Mouse (Mus musculus): ENCODE data around the gene Smg5.
"Not testable (repeated sequence)": the region's sequence is repeated elsewhere in the genome, so short reads cannot be mapped to it uniquely, and the experiment has no call there.

Gene Smg5

DNA sequence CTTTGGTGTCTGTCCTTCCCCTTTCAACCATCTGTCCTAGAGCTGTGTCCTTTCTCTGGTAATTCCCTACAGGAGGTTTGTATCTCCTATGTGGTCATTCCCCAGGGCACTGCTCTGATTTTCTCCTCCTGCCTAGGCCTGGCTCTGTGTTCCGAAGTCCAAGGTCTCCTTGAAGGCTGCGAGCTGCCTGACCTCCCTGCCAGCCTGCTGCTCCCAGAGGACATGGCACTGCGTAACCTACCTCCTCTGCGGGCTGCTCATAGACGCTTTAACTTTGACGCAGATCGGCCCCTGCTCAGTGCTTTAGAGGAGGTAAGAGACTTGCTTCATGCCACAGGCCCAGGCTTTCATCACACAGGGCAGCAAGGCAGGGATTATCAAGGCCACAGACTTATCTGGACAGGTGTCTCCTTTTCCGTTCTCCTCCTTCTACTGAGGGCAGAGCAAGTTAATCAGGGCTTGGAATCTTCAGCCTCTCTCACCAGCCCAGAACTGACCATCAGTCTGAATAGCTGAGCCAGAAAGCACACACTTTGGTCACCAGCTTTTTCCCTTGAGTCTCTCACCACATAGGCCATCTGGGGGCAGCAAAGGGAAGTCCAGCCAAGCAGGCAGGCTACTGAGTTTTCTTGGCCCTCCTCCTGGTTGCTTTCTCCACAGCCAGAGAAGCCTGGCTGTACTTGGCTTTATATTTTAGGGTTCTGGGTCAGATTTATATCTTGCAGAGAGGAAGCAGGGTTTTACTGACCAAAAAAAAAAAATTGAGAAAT lies 18.5 kb downstream of the Smg5 start:
- DNase-seq: peak; percentile 54

DNA sequence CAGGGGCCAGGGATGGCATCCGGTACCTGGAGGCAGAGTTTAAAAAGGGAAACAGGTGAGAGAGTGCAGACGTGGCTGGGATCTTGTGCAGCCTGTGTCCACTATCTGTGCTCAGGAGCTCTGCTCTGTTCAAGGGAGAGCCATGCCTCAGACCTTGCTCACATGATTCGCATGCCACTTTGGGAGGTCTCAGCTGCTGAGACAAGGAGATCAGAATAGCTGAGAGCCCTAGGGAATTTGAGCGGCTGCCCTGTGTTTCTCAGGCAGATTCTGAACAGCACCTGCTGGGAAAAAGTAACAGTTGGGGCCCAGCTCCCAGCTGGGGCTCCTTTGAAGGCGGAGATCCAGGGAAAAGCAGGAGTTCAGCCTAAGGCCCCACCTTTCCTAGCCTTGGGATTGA lies 23.5 kb downstream of the Smg5 start:
- DNase-seq: no peak

DNA sequence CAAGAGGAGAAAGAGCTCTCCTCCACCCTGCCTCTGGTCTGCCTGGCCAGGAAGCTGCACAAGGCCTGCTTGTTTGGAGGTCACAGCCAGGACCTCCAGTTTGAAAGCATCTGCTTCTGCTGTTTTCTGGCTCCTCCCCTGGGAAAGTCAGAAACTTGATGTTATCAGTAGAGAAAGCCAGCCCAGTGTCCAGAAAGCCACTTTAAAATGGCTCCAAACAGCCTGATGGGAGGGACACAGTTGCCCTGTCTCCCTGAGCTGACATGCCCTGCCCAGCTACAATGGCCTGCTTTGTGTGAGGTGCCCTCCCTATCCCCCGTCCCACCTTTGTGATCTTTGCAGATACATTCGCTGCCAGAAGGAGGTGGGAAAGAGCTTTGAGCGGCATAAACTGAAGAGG lies 23.9 kb downstream of the Smg5 start:
- DNase-seq: no peak

DNA sequence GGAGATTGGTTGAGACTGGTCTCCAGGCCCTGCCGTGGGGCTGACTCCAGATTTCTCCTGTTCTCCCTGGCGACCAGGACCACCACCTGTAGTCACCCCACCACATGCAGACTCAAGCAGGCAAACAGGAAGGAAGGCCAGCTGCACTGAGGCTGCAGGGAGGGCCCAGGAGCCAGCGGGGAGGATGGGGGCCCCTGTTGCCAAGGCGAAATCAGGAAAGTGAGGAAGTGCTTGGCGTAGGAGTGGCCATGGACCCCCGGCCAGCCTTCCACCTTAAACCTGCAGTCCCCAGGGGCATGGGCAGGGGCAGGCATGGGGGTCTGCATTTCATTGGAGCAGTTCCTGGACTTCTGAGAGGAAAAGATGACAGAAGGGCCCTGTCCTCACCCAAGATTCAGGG lies 25.0 kb downstream of the Smg5 start:
- DNase-seq: no peak

DNA sequence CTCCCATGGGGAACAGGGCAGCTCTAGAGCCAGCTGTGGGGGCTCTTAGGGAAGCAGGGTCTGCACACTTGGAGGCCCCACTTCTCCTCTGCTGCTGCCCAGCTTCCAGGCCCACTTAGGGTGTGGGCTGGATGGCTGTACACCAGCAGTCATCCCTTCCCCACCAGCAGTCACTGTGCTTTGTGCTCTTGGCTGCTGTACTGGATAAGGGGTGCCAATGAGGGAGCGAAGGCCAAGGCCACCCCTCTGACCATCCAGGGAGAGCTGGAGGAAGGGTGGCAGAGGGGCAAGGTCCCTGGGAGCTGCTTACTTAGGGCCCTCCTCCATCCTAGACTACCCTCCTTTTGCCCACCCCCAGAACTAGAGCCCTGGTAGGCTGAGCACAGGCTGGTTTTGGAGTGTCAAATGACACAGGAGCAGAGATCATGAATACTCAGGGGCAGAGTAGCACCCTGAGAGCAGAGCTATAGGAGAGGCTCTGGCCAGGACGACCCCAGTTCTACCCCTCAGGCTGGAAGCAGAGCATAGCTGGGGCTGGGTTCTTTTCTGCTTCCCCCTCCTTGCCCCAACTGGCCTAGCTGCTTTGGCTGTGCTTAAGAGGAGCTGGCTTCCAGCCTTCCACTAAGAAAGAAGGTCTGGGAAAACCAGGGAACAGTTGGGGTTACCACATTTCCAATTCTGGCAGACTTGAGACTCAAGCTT lies 25.7 kb downstream of the Smg5 start:
- DNase-seq: no peak

DNA sequence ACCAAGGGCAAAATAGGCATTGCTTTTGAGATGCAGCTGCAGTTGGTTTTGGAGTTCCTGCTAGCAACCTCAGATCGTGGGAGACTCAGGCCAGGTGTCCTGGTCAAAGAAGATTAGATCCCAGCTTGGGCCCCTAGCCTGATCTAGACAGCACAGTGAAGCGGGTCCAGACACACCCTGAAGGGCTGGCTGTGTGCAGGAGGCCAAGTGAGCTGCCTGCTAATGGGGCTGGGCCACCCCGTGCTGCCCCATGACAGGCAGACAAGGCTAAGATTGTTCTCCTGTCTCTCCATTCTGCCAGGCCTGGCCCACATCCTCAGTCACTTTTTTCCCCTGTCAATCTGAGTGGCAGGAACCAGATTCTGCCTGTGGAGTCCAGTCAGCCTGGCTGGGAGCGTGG lies 27.6 kb downstream of the Smg5 start:
- no peak for DNase-seq

DNA sequence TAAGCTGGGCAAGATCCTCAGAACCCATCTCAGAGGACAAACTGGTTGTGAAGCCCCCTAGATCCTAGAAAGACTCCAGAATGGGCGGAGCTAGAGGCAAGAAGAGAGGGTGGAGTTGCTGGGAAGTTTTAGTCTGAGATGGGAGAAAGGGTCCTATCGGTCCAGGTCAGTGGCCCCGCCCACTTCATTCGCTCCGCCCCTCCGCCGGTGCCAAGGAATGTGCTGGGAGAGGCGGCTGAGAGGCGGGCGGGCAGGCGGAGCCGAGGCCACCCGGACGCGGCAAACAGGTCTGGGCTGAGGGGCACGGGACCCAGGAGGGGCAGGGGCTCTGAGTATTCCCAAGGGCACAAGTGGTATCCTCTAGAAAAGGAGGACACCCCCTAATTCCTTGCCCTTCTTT lies 28.3 kb downstream of the Smg5 start, which contains the start of gene Paqr6:
Gene Paqr6, plus strand, starts transcription at position 248 of the 400 bp plus-strand sequence.
- DNase-seq: peak; percentile 74

DNA sequence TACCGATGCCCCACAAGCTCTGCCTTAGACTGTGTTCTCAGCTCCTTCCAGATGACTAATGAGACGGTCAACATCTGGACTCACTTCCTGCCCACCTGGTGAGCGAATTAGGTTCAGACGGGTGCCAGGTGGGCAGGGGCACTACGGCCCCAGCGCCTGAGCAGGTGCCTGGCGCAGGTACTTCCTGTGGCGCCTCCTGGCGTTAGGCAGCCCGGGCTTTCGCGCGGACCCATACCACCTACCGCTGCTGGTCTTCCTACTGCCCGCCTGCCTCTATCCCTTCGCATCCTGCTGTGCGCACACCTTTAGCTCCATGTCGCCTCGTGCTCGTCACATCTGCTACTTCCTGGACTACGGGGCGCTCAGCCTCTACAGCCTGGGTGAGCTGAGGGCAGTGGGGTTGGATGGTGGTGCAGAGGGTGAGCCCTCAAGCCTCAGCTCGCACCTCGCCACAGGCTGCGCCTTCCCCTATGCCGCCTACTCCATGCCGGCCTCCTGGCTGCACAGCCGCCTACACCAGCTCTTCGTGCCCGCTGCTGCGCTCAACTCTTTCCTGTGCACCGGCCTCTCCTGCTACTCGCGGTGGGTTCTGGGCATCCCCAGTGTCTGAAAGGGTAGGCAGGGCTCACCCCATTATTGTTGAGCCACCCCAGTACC lies 29.8 kb downstream of the Smg5 start:
- DNase-seq: no peak

DNA sequence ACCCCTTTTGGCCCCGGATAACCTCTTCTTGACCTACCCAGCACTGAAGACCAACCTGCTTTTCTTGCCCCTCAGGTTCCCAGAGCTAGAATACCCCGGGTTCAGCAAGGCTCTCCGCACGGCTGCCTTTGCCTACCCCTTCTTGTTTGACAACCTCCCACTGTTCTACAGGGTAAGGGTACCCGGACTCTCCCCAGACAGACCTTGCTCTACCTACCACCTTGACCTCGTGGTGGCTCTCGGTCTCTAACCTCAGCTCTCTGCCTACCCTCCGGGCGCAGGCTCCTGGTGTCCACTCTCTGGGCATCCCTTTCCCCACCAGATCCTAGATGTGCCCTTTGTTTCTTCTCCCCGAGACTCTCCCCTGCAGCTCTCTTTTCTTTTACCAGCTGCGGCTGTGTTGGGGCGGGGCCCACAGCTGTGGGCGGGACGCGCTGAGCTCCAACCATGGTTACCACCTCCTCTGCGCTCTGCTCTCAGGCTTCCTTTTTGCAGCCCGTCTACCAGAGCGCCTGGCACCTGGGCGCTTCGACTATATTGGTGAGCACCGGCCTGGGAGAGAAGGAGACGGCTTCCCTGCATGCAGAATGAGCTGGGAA lies 30.9 kb downstream of the Smg5 start:
- peak; percentile 29 for DNase-seq

DNA sequence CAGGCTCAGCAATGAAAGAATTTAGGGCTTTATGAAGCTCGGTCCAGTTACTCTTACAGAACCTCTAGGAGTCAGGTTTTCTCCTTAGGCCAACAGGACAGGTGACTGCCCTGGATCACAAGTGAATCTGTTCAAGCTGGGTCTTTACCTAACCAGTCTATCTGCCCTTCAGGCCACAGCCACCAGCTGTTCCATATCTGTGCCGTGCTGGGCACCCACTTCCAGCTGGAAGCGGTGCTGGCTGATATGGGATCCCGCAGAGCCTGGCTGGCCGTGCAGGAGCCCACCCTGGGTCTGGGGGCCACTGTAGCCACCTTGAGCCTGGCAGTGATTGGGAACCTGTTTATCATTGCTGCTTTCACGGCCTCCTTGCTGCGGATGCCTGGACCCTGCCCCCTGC lies 31.5 kb downstream of the Smg5 start:
- not testable (repeated sequence) for DNase-seq

DNA sequence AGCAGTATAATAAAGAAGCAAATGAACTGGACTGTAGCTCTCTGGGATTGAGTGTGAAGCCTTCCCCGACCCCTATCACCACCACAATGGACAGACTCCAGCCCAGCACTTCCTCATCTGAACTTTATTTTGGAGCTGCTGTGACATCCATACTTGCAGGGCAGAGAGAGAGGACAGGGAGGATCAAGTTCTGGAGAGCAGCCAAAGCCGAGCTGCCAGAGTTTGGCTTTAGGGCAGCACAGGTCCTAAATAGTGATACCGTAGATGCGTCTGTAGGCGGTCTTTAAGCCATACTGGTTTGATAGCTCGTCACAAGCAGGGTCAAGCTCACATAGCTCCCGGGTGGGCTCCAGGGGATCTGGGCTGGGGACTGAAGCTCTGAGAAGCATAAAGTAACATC lies 32.5 kb downstream of the Smg5 start:
- not testable (repeated sequence) for DNase-seq

DNA sequence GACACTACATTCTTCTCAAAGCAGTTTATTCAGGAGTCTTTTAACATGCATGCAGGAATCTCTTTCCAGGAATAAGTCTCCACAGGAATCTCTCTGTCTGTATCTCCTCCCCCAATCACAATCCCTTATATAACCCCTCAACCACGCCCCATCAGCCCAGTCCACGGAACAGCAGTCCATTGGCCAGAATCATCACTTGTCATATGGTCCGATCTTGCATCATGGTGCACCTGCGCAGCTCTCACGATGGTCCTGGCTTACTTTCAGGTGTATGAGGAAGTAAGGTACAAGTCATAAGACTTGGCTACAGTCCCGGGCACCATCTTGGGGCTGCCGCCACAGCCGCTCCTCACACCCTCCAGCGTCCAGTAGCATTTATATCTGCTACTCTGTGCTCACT lies 36.6 kb downstream of the Smg5 start, which contains the start of gene Bglap3:
Gene Bglap3, minus strand, starts transcription at position 101 of the 400 bp plus-strand sequence.
- DNase-seq: not testable (repeated sequence)

DNA sequence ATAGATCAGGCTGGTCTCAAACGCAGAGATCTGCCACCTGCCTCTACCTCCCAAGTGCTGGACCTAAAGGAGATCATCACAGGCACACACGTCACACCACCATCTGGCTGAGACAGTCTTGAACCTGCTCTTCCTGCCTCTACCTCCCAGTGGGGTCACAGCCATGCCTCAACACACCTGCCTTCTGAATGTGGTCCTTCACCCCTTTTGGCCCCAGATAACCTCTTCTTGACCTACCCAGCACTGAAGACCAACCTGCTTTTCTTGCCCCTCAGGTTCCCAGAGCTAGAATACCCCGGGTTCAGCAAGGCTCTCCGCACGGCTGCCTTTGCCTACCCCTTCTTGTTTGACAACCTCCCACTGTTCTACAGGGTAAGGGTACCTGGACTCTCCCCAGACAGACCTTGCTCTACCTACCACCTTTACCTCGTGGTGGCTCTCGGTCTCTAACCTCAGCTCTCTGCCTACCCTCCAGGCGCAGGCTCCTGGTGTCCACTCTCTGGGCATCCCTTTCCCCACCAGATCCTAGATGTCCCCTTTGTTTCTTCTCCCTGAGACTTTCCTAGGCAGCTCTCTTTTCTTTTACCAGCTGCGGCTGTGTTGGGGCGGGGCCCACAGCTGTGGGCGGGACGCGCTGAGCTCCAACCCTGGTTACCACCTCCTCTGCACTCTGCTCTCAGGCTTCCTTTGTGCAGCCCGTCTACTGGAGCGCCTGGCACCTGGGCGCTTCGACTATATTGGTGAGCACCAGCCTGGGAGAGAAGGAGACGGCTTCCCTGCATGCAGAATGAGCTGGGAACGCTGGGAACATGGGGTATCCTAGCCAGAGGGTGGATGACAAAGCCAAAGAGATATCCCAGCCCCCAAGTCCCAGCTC lies 39.9 kb downstream of the Smg5 start:
- peak; percentile 38 for DNase-seq

DNA sequence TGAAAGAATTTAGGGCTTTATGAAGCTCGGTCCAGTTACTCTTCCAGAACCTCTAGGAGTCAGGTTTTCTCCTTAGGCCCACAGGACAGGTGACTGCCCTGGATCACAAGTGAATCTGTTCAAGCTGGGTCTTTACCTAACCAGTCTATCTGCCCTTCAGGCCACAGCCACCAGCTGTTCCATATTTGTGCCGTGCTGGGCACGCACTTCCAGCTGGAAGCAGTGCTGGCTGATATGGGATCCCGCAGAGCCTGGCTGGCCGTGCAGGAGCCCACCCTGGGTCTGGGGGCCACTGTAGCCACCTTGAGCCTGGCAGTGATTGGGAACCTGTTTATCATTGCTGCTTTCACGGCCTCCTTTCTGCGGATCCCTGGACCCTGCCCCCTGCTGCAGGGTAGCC lies 40.6 kb downstream of the Smg5 start:
- DNase-seq: not testable (repeated sequence)

DNA sequence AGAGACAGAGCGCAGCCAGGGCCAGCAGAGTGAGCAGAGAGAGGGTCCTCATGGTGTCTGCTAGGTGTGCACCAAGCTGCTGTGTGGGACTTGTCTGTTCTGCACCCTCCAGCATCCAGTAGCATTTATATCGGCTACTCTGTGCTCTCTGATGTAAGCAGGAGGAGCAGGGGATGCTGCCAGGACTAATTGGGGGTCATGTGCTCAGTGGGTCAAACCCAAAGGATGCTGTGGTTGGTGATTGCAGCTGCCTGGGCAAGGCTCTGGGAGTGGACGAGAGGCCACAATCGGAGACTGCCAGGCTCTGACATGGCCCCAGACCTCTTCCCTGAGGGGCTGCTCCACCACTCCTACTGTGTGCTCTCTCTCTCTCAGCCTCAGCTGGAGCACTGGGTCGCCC lies 42.5 kb downstream of the Smg5 start, which contains the start of gene Bglap2:
Gene Bglap2, minus strand, starts transcription at position 101 of the 400 bp plus-strand sequence.
- not testable (repeated sequence) for DNase-seq

DNA sequence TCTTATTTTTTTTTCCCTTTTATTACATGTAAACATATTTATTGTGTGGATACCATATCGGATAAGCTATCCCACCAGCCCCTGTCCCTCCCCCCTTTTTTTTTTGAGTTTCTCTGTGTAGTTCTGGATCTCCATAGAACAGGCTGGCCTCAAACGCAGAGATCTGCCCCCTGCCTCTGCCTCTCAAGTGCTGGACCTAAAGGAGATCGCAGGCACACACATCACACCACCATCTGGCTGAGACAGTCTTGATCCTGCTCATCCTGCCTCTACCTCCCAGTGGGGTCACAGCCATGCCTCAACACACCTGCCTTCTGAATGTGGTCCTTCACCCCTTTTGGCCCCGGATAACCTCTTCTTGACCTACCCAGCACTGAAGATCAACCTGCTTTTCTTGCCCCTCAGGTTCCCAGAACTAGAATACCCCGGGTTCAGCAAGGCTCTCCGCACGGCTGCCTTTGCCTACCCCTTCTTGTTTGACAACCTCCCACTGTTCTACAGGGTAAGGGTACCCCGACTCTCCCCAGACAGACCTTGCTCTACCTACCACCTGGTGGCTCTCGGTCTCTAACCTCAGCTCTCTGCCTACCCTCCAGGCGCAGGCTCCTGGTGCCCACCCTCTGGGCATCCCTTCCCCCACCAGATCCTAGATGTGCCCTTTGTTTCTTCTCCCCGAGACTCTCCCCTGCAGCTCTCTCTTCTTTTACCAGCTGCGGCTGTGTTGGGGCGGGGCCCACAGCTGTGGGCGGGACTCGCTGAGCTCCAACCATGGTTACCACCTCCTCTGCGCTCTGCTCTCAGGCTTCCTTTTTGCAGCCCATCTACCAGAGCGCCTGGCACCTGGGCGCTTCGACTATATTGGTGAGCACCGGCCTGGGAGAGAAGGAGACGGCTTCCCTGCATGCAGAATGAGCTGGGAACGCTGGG lies 45.6 kb downstream of the Smg5 start:
- DNase-seq: not testable (repeated sequence)

DNA sequence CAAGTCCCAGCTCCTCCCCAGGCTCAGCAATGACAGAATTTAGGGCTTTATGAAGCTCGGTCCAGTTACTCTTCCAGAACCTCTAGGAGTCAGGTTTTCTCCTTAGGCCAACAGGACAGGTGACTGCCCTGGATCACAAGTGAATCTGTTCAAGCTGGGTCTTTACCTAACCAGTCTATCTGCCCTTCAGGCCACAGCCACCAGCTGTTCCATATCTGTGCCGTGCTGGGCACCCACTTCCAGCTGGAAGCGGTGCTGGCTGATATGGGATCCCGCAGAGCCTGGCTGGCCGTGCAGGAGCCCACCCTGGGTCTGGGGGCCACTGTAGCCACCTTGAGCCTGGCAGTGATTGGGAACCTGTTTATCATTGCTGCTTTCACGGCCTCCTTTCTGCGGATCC lies 46.3 kb downstream of the Smg5 start:
- not testable (repeated sequence) for DNase-seq

DNA sequence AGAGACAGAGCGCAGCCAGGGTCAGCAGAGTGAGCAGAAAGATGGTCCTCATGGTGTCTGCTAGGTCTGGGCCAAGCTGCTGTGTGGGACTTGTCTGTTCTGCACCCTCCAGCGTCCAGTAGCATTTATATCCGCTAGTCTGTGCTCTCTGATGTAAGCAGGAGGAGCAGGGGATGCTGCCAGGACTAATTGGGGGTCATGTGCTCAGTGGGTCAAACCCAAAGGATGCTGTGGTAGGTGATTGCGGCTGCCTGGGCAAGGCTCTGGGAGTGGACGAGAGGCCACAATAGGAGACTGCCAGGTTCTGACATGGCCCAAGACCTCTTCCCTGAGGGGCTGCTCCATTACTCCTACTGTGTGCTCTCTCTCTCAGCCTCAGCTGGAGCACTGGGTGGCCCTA lies 48.3 kb downstream of the Smg5 start, which contains the start of gene Bglap:
Gene Bglap, minus strand, starts transcription at position 101 of the 400 bp plus-strand sequence.
- DNase-seq: no peak

DNA sequence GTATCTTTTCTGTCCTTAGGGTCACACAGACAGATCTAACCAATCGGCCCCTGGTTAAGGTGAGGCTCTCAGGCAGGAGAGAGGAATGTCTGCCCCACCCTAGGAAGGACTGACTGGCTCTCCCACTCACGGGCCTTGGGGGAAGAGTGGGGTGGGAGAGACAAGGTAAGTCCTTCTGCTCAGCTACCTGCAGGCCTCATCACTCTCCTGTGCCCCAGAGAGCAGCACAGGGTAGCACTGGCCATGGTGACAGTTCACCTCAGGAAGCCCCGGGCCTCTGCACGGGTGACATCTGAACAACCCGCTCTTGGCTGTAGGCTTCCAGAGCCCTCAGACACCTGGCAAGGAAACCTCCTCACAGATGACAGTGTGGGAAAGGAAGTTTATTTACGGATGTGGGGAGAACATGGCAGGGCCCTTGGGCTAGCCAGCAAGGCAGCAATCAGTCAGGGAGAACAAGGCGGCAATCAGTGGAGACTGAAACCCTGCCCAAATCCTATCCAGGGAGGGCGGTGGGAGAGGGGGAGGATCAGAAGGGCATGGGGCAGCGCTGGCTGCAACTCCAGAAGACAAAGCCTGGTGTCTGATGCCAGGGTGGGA lies 57.8 kb downstream of the Smg5 start:
- DNase-seq: no peak

DNA sequence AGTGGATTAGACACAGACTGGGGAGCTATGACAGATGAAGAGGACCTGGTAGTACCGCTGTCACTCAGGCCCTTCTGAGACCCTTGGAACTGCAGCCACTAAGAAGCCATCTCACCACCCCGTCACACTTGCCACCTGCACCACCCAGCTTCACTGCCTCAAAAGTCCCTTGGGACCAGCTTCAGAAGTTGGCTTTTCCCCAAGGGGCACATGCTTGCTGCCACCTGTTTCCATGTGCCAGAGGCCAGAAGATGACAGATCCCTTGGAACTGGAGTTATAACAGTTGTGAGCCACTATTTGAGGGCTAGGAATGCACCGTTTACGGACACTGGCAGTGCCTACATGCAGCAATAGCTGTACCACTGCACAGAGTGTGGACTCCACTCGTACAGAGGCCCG lies 59.2 kb downstream of the Smg5 start:
- DNase-seq: no peak

DNA sequence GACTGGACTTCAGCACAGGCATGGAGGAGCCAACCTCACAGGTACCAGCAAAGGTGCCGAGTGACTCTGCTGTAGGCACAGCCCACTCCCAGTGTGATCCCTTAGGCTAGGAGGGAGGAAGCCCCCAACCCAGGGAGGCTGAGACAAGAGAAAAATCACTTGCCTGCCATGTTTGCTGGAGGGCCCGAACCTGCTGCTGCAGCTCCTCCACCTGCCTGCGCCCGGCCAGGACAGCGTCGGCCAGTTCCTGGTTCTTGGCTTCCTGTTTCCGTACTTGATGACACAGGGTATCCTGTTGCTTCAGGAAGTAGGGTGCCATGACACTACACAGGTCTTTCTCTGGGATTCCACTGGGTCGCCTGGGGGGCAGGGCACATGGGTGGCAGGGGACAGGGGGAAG lies 59.7 kb downstream of the Smg5 start:
- DNase-seq: no peak

Data from kidney, adult 9 months (tissue).